Mouse (Mus musculus) frontal cortex, adult 2 months (tissue): Measurements from ENCODE around the gene Hdac4. TPM values are rescaled to one million over a fixed set of nuclear protein-coding genes. Genes with fewer than 3 reads are reported as not detected.
A peak's percentile ranks its signal among the peaks of the same experiment; 100 is the strongest.

Experiments
- DNase-seq, 2 experiments: peaks; one replicate each; pipeline ENCODE4 v3.0.0; 2022; ENCODE audit warnings: low spot score in 1 of 2; ENCODE audit errors: extremely low spot score in 1 of 2
- polyA plus RNA-seq: library from polyadenylated mRNA; depleted of rRNA; stranded (reverse); fragments of >200 nt; gene quantifications from 2 replicates; pipeline ENCODE4 v1.2.3, GENCODE M21; 2012

Hdac4 gene
- polyA plus RNA-seq, 1 experiment, result 38.8 TPM

- DNase-seq, result no peak
Measured at GRCm38 (mm10) chr1:91935171-91935570, 260.3 kb downstream of the Hdac4 start.

GRCm38 (mm10) chr1:91933681-91934080 is 261.8 kb downstream of the Hdac4 start:
- DNase-seq, result no peak

- DNase-seq, result no peak
Measured at GRCm38 (mm10) chr1:91932221-91932620, 263.3 kb downstream of the Hdac4 start.

GRCm38 (mm10) chr1:91931786-91932185 is 263.7 kb downstream of the Hdac4 start:
- no peak for DNase-seq

GRCm38 (mm10) chr1:91931196-91931595 is 264.3 kb downstream of the Hdac4 start:
- DNase-seq, result no peak

GRCm38 (mm10) chr1:91929051-91929450 is 266.4 kb downstream of the Hdac4 start:
- no peak for DNase-seq

- no peak for DNase-seq
Measured at GRCm38 (mm10) chr1:91927536-91928315, 267.8 kb downstream of the Hdac4 start.

- no peak for DNase-seq
Measured at GRCm38 (mm10) chr1:91923567-91923966, 271.9 kb downstream of the Hdac4 start.

- no peak for DNase-seq
Measured at GRCm38 (mm10) chr1:91922235-91923152, 273.0 kb downstream of the Hdac4 start.

- DNase-seq, result no peak
Measured at GRCm38 (mm10) chr1:91921702-91922101, 273.8 kb downstream of the Hdac4 start.

- DNase-seq, result no peak
Measured at GRCm38 (mm10) chr1:91921279-91921678, 274.2 kb downstream of the Hdac4 start.

GRCm38 (mm10) chr1:91920038-91920589 is 275.4 kb downstream of the Hdac4 start:
- peak; percentile 51 to 63 for DNase-seq

- no peak for DNase-seq
Measured at GRCm38 (mm10) chr1:91918257-91918800, 277.2 kb downstream of the Hdac4 start.

- DNase-seq, result no peak
Measured at GRCm38 (mm10) chr1:91917596-91917995, 277.9 kb downstream of the Hdac4 start.

- no peak for DNase-seq
Measured at GRCm38 (mm10) chr1:91915961-91916360, 279.5 kb downstream of the Hdac4 start.

GRCm38 (mm10) chr1:91914648-91915047 is 280.9 kb downstream of the Hdac4 start:
- DNase-seq, result no peak

- DNase-seq, result peak in 1 of 2 experiments; percentile 58
Measured at GRCm38 (mm10) chr1:91913850-91914249, 281.6 kb downstream of the Hdac4 start.

- DNase-seq, result peak in 1 of 2 experiments; percentile 50
Measured at GRCm38 (mm10) chr1:91912227-91913119, 283.0 kb downstream of the Hdac4 start.

GRCm38 (mm10) chr1:91905268-91905667 is 290.2 kb downstream of the Hdac4 start:
- no peak for DNase-seq
